Mouse (Mus musculus): ENCODE data around the gene Zbtb41. TPM values are rescaled to one million over a fixed set of nuclear protein-coding genes. Genes with fewer than 3 reads are reported as not detected.
"Not testable (repeated sequence)": the region's sequence is repeated elsewhere in the genome, so short reads cannot be mapped to it uniquely, and the experiment has no call there.

Gene Zbtb41
- polyA plus RNA-seq, 1 experiment from 2014 or later: 11.1 TPM

DNA sequence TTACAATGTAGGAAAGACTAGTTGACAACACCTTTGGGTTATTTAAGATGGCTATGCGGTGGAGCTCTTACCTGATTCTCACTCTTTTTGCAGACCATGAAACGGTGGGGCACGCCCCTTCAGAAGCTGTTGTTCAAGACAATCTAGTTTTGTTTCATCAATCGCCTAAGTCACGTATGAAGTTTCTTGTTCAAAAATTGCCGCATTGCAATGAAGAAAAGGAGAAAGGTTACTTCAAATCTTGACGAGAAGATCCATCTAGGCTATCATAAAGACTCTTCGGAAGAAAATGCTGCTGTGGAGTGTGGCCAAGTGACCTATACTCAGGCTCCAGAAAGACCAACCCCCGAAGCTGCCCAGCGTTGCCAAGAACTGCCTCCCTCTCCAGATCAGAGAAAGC lies 853 bp downstream of the Zbtb41 start:
- WGBS: 49% methylated on average over 10 of the region's 10 CpGs
- no peak for DNase-seq (ENCODE audit: low spot score)
- peak overlapping the region; percentile 97 for H3K27ac ChIP-seq

DNA sequence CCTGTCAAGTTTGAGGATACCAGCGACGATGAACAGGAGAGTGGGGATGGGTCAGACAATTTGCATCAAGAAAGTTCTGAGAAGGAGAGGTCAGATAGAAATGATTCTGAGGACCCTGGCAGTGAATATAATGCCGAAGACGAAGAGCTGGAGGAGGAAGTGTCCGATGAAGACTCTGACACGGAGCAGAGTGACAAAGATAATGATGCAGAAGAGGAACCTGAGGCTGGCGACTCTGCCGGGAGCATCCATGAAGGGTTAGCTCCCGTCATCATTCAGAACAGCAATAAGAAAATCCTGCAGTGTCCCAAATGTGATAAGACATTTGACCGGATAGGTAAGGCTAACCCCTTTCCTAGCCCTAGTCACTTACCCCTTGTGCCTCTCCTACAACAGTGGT lies 1.8 kb downstream of the Zbtb41 start:
- H3K27ac ChIP-seq: no peak overlapping the region
- 75% methylated on average over 10 of the region's 10 CpGs for WGBS
- DNase-seq (ENCODE audit: low spot score): no peak
- no peaks in the 10 kb centered on the region for H3K9me3 ChIP-seq (replicated peaks)
- H3K4me1 ChIP-seq: peaks cover 38% of the 10 kb centered on the region
- H3K27me3 ChIP-seq (ENCODE audit: low read depth, poor library complexity, severe bottlenecking): no peaks in the 10 kb centered on the region
- H3K36me3 ChIP-seq: peaks cover 13% of the 10 kb centered on the region
- H3K4me3 ChIP-seq: peak overlapping the region; percentile 77

More for the DNA sequence above, 853 bp downstream of the Zbtb41 start:
- no peaks in the 10 kb centered on the region for H3K9me3 ChIP-seq (replicated peaks)
- H3K27me3 ChIP-seq (ENCODE audit: low read depth, poor library complexity, severe bottlenecking): no peaks in the 10 kb centered on the region
- H3K4me3 ChIP-seq: peak overlapping the region; percentile 77
- peaks cover 38% of the 10 kb centered on the region for H3K4me1 ChIP-seq
- peaks cover 12% of the 10 kb centered on the region for H3K36me3 ChIP-seq

DNA sequence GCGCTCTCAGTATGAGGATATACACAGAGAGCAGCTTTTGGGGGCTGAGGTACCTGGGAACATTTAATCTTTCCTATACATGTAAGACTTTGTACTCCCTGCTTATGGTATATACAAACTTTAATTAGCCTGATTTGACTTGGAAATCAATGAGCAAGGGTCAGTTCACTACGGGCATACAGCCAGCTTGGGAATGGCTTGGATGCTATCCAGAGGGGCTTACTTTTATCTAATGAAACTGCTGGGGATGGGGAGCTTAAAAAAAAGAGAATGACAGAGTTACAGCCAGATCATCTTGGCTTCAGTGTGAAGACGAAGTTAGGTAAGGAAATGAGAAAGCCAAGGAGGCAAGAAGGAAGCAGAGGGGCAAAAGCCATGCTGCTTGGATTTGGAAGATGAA lies 2.9 kb downstream of the Zbtb41 start:
- DNase-seq (ENCODE audit: low spot score): no peak
- peak overlapping the region; percentile 77 for H3K4me3 ChIP-seq
- WGBS: 54% methylated on average over 3 of the region's 3 CpGs
- H3K36me3 ChIP-seq: peaks cover 24% of the 10 kb centered on the region
- H3K4me1 ChIP-seq: peaks cover 38% of the 10 kb centered on the region
- no peaks in the 10 kb centered on the region for H3K27me3 ChIP-seq (ENCODE audit: low read depth, poor library complexity, severe bottlenecking)
- H3K9me3 ChIP-seq (replicated peaks): no peaks in the 10 kb centered on the region
- H3K27ac ChIP-seq: no peak overlapping the region

DNA sequence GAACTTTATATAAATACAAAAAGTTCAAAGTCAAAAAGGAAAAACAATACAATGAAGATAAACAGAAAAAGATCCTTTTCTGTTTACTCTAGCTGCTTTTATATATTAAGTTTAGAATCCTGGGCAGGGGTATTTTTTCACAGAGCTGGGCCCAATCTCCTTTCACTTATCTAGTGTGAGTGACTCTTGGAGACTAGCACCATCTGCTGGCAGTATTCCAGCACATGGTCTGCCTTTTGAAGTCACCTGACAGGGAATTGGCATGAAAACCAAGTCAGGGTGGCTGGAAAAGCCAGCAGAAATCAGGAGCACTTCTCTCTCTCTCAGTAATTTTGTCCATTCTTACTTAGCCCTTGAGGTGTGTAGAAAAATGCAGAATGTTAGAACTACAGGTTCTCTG lies 16.3 kb downstream of the Zbtb41 start:
- H3K4me3 ChIP-seq: no peak overlapping the region
- H3K4me1 ChIP-seq: no peaks in the 10 kb centered on the region
- H3K27ac ChIP-seq: no peak overlapping the region
- H3K9me3 ChIP-seq (replicated peaks): no peaks in the 10 kb centered on the region
- DNase-seq (ENCODE audit: low spot score): no peak
- H3K27me3 ChIP-seq (ENCODE audit: low read depth, poor library complexity, severe bottlenecking): no peaks in the 10 kb centered on the region
- H3K36me3 ChIP-seq: peaks cover 93% of the 10 kb centered on the region

DNA sequence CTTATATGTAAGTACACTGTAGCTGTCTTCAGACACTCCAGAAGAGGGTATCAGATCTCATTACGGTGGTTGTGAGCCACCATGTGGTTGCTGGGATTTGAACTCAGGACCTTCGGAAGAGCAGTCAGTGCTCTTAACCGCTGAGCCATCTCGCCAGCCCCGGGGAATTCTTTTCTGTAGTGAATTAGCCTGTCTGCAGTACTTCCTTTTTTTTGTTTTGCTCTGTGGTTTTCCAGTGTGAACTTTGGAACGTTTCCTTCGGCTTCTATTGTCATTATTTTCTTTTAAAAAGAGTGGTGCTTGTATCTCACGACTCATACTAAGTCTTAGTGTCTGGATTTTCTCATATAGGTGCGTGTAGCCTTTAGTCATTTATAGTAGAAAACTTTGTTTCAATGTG lies 21.0 kb downstream of the Zbtb41 start:
- not testable (repeated sequence) for H3K27ac ChIP-seq; H3K4me1 ChIP-seq; H3K27me3 ChIP-seq (ENCODE audit: low read depth, poor library complexity, severe bottlenecking); H3K4me3 ChIP-seq; H3K9me3 ChIP-seq (replicated peaks); DNase-seq (ENCODE audit: low spot score)
- WGBS: 96% methylated on average over 9 of the region's 9 CpGs
- H3K36me3 ChIP-seq: peaks cover 90% of the 10 kb centered on the region

DNA sequence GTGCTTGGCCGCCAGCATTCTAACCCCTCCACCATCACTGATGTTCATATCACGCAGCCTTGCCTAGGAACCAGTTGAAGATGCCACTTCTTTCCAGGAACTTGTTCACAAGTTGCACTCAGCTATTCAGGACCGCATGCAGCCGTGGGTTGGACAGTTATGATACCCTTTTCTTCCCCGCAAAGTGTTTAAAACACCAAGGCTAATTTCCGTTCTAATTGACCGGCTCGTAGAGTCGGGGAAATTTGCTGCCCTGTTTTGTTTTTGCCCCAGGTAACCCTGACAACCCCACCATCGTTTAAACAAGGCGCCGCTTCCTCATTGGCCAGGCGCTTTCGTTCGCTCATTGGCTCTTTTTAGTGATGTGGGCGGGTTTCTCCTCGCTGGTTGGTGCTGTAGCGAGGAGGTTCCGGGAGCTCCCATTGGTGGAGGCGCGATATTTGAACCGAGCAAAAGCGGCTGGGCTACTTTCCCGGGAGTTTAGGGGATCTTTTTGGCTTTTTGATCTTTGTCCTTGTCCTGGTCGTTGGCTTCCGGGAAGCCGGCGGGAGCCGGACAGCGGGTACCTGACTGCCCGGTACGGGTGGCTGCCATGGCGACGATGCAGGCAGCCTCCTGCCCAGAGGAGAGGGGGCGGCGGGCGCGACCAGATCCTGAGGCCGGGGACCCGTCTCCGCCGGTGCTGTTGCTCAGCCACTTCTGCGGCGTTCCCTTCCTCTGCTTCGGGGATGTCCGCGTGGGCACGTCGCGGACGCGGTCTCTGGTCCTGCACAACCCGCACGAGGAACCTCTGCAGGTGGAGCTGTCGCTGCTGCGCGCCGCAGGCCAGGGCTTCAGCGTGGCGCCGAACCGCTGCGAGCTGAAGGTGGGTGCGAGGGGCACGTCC lies 32.5 kb downstream of the Zbtb41 start, which contains the start of gene Aspm:
Aspm (plus strand) TSS at position 433 of the 886 bp plus-strand sequence.
- no peaks in the 10 kb centered on the region for H3K27me3 ChIP-seq (ENCODE audit: low read depth, poor library complexity, severe bottlenecking)
- peak within 1 kb of the TSS; percentile 95 for H3K4me3 ChIP-seq
- peaks cover 28% of the 10 kb centered on the region for H3K36me3 ChIP-seq
- no peaks in the 10 kb centered on the region for H3K9me3 ChIP-seq (replicated peaks)
- peaks cover 19% of the 10 kb centered on the region for H3K4me1 ChIP-seq
- peak; percentile 87 for DNase-seq (ENCODE audit: low spot score)
- H3K27ac ChIP-seq: peak within 1 kb of the TSS; percentile 95
- under 1% methylated on average over 63 of the region's 65 CpGs for WGBS

DNA sequence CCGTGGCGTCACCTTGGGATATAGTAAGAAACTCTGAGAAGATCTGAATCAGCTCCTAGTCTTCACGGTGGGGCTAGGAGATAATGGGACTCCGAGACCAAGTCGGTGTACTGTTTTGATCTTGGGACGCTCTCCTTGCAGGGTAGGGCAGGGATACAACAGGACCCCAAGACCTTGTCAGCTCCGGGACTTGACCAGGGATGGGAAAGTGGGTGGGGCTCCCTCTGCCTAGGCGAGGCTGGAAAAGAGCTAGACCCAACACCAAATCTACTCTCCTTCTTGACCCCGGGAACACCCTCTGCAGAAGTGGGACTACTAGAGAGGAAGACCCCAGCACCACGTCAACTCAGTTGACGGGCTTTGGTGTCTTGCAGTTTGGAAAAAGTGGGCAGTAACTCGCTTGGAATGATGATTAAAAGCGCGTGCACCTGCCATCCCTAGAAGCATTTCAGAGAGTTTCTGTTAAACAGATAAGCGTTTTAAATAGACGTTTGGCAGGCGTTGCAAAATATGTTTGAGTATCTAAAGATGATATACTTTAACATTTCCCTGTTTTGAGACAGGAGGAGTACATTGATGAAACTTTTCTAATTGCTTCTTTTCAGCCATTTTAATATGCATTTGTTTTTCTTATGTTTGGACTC lies 33.3 kb downstream of the Zbtb41 start:
- no peaks in the 10 kb centered on the region for H3K9me3 ChIP-seq (replicated peaks)
- H3K27ac ChIP-seq: peak overlapping the region; percentile 95
- peaks cover 34% of the 10 kb centered on the region for H3K36me3 ChIP-seq
- WGBS: 4% methylated on average over 17 of the region's 17 CpGs
- H3K4me3 ChIP-seq: peak overlapping the region; percentile 95
- DNase-seq (ENCODE audit: low spot score): no peak
- H3K4me1 ChIP-seq: peaks cover 19% of the 10 kb centered on the region
- H3K27me3 ChIP-seq (ENCODE audit: low read depth, poor library complexity, severe bottlenecking): no peaks in the 10 kb centered on the region

DNA sequence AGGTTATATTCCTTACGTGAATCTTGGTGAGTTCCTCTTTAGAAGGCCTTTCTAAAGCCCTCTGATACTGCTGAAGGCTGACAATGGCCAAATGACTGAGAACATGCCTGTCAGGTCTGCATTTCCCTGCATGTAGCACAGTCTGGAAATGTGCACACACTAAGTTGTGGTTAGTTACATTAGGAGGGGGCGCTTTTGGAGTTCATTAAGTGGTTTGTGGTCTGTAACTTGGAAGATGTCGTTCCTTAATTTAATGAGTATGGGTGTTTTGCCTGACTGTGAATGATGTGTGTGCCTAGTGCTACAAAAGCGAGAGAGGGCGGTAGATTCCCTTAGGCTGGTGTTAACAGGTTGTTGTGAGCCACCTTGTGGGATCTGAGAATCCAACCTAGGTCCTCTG lies 38.7 kb downstream of the Zbtb41 start:
- Histone ChIP-seq H3K9me3 (replicated peaks) (no peaks in the 10 kb centered on the region), H3K27ac (no peak overlapping the region), H3K36me3 (peaks cover 88% of the 10 kb centered on the region), H3K4me3 (no peak overlapping the region), H3K27me3 (ENCODE audit: low read depth, poor library complexity, severe bottlenecking) (no peaks in the 10 kb centered on the region), H3K4me1 (peaks cover 10% of the 10 kb centered on the region)
- no peak for DNase-seq (ENCODE audit: low spot score)
- WGBS: 90% methylated on average over 5 of the region's 5 CpGs

DNA sequence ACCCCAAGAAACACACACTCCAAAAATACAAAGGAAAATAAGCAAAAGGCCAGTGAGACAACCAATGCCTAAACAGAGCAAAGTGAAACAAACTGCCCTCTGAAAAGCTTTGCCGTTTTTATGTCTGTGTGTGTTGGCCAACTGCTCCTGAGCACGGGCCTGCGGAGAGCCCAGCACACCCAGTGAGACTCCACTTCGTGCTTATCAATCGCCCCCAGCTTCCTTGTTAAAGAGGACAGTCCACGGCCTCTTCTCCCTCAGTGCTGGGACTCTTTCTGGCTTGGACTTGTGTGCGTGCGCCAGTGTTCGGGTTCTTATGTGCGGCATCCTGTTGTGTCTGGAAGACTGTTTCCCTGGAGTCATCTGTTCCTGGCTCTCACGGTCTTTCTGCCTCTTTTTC lies 43.8 kb downstream of the Zbtb41 start:
- WGBS: 89% methylated on average over 11 of the region's 11 CpGs
- no peak for DNase-seq (ENCODE audit: low spot score)
- Histone ChIP-seq H3K36me3 (peaks cover 95% of the 10 kb centered on the region), H3K27me3 (ENCODE audit: low read depth, poor library complexity, severe bottlenecking) (no peaks in the 10 kb centered on the region), H3K9me3 (replicated peaks) (no peaks in the 10 kb centered on the region), H3K4me1 (no peaks in the 10 kb centered on the region), H3K27ac (no peak overlapping the region), H3K4me3 (no peak overlapping the region)

DNA sequence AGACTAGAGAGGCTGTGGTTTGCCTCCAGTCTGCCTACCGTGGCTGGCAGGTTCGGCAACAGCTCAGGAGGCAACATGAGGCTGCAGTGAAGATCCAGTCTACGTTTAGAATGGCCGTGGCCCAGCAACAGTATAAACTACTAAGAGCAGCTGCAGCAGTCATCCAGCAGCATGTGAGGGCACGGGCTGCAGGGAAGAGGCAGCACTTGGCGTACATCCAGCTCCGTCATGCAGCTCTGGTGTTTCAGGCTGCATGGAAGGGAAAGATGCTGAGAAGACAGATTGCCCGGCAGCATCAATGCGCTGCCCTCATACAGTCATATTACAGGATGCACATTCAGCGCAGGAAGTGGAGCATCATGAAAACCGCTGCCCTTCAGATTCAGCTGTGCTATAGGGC lies 56.8 kb downstream of the Zbtb41 start:
- Histone ChIP-seq H3K9me3 (replicated peaks) (no peaks in the 10 kb centered on the region), H3K4me3 (no peak overlapping the region), H3K4me1 (no peaks in the 10 kb centered on the region), H3K27ac (no peak overlapping the region), H3K36me3 (peaks cover 97% of the 10 kb centered on the region), H3K27me3 (ENCODE audit: low read depth, poor library complexity, severe bottlenecking) (no peaks in the 10 kb centered on the region)
- DNase-seq (ENCODE audit: low spot score): no peak
- WGBS: 94% methylated on average over 11 of the region's 11 CpGs

DNA sequence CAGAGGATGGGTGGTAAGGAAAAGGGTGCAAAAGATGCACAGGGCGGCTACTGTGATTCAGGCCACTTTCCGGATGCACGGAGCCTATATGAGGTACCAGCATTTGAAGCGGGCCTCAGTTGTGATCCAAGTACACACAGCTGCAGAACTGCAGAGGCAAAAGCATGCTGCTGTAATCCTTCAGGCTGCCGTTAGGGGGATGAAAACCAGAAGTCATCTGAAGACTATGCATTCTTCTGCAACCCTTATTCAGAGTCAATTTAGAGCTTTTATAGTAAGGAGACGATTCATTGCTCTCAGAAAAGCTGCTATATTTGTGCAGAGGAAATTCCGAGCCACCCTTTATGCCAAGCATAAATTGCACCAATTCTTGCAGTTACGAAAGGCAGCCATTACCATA lies 58.2 kb downstream of the Zbtb41 start:
- no peak for DNase-seq (ENCODE audit: low spot score)
- H3K27ac ChIP-seq: no peak overlapping the region
- H3K36me3 ChIP-seq: peaks cover 97% of the 10 kb centered on the region
- no peaks in the 10 kb centered on the region for H3K27me3 ChIP-seq (ENCODE audit: low read depth, poor library complexity, severe bottlenecking)
- 94% methylated on average over 8 of the region's 8 CpGs for WGBS
- H3K9me3 ChIP-seq (replicated peaks): no peaks in the 10 kb centered on the region
- no peak overlapping the region for H3K4me3 ChIP-seq
- H3K4me1 ChIP-seq: no peaks in the 10 kb centered on the region

DNA sequence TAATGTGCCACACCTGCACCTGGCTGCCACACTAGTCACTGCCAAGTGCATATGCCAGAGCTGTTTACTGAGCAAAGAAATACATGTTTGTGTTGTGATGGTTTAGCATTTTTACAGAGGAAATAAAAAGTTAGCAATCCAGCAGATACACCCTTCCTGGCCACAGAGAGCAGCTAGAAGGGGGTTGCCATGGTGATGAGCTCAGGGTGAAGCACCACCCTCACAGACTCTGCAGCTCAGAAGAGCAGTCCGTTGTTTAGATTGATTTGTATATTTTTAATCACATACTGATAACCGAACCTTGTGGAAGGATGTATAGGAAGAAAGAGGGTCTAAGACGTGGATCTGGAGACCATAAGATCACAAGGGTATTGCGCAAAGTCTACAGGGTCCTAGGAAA lies 59.1 kb downstream of the Zbtb41 start:
- WGBS: 93% methylated on average over 4 of the region's 4 CpGs
- DNase-seq (ENCODE audit: low spot score): no peak
- H3K4me3 ChIP-seq: no peak overlapping the region

DNA sequence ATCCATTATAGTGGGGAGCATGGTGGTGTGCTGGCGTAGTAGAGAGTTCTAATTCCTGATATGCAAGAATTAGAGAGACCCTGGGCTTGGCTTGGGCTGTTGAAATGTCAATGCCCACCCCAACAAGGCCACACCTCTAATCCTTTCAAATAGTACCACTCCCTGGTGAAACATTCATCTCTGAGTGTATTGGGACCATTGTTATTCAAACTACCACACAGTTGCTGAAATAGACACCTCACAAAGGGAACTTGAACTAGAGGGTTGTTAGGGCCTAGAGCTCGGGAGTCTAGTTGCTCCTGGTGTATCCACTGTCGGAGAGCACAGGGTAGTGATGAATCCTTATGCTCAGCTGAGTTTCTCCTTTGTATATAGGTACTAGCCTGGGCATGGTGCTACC lies 72.5 kb downstream of the Zbtb41 start:
- no peak overlapping the region for H3K27ac ChIP-seq
- no peaks in the 10 kb centered on the region for H3K4me1 ChIP-seq
- WGBS: 86% methylated on average over 3 of the region's 3 CpGs
- no peaks in the 10 kb centered on the region for H3K27me3 ChIP-seq (ENCODE audit: low read depth, poor library complexity, severe bottlenecking)
- peaks cover 60% of the 10 kb centered on the region for H3K36me3 ChIP-seq
- no peak overlapping the region for H3K4me3 ChIP-seq
- no peaks in the 10 kb centered on the region for H3K9me3 ChIP-seq (replicated peaks)
- no peak for DNase-seq (ENCODE audit: low spot score)

More for the DNA sequence above, 59.1 kb downstream of the Zbtb41 start:
- no peaks in the 10 kb centered on the region for H3K27me3 ChIP-seq (ENCODE audit: low read depth, poor library complexity, severe bottlenecking)
- H3K27ac ChIP-seq: no peak overlapping the region
- H3K36me3 ChIP-seq: peaks cover 97% of the 10 kb centered on the region
- no peaks in the 10 kb centered on the region for H3K4me1 ChIP-seq
- H3K9me3 ChIP-seq (replicated peaks): no peaks in the 10 kb centered on the region
